Mouse (Mus musculus) inflammation-experienced regulatory T-cells, adult 6 months (primary cell): Measurements from ENCODE around the gene Acot3. TPM values are rescaled to one million over a fixed set of nuclear protein-coding genes. Genes with fewer than 3 reads are reported as not detected.
"Not testable (repeated sequence)": the region's sequence is repeated elsewhere in the genome, so short reads cannot be mapped to it uniquely, and the experiment has no call there.

Experiments
- ATAC-seq: one replicate; pipeline ENCODE4 v1.8.0; 2017
- polyA plus RNA-seq, 3 experiments: library from polyadenylated mRNA; unstranded; fragments of 100-300 nt; shearing (Covaris generic); gene quantifications; one replicate each; pipeline ENCODE4 v1.2.1; 2017

Gene Acot3
- polyA plus RNA-seq, 3 experiments from 2014 or later, result not detected

DNA sequence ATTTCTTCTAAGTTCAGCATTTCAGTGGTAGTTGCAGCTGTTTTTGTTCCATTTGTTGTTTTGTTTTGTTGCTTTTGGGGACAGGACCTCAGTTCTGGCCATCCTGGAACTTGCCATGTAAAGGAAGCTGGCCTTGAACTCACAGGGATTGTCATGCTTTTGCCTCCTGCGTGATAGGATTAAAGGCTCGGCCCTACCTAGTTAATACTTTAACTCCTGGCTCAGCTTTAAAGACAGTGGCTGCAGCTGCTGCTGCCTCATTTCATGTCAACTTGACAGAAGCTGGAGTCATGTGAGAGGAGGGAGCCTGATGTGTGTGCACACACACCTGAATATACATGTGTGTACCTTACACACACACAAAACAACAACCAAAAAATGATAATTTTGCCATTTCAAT lies 7.9 kb upstream of the Acot3 start:
- no peak for ATAC-seq

DNA sequence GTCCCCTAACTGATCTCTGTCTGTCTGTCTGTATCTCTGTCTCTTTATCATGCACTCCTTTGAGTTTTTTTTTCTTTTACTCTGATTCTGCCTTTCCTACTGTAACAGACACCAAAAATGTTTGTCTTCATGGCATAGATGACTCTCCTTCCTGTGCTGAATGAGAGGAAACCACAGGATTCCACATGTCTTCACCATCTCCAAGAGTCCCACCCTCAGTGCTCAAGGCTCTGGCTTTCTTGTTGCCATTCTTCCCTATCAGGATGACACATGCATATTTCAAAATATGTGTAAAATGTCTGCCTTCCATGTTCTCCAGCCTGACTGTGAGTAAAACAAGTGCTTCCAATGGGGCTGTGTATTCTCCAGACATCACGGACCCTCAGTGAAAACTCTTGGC lies 5.0 kb upstream of the Acot3 start:
- no peak for ATAC-seq

DNA sequence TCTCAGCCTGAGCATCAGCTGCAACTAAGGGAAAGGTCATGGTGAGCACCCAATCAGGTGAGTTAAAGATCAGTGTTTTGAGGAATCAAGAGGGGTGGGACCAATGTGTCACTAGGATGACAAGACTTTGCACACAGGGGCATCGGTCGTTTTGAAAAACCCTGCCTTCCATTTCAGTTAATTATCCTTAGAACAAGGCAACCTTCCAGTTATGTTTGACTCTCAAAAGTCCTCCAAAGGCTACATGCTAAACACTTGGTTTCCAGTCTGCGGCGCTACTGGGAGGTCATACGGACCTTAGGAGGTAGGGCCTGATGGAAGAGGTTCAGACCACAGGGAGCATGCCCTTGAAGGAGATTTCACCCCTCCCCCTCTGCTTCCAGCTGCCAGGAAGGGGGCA lies 1.2 kb upstream of the Acot3 start:
- not testable (repeated sequence) for ATAC-seq

DNA sequence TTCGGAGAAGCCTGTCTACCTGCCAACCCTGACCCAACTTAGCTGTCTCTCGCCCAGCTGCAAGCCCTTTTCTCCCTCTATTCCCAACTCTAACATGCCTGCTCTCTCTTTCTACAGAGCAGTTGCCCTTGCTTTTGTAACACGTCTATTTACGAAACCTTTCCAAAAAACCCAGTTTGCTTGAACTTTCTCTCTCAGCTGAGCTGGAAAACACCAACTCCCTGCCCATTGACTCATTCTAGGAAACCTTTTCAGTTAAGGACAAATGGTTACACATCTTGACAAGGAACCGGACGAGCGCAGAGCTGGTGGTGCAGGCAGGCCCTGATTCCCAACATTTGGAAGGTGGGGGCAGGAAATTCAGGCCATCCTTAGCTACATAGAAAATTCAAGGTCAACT lies 665 bp downstream of the Acot3 start:
- ATAC-seq, result no peak

- no peak for ATAC-seq
These were observed 1.2 kb downstream of the Acot3 start for GRCm38 (mm10) chr12:84053173-84053572.

- ATAC-seq, result no peak
These were observed 1.9 kb downstream of the Acot3 start for GRCm38 (mm10) chr12:84053679-84054391.

- ATAC-seq, result no peak
These were observed 9.0 kb downstream of the Acot3 start for GRCm38 (mm10) chr12:84060946-84061345.

- ATAC-seq, result no peak
These were observed 10.4 kb downstream of the Acot3 start for GRCm38 (mm10) chr12:84062336-84062735.

GRCm38 (mm10) chr12:84063228-84063627 lies 11.3 kb downstream of the Acot3 start:
- no peak for ATAC-seq

GRCm38 (mm10) chr12:84063833-84064232 lies 11.9 kb downstream of the Acot3 start:
- ATAC-seq, result no peak

- no peak for ATAC-seq
These were observed 12.7 kb downstream of the Acot3 start for GRCm38 (mm10) chr12:84064621-84065020.

- no peak for ATAC-seq
These were observed 15.8 kb downstream of the Acot3 start for GRCm38 (mm10) chr12:84067752-84068151.

DNA sequence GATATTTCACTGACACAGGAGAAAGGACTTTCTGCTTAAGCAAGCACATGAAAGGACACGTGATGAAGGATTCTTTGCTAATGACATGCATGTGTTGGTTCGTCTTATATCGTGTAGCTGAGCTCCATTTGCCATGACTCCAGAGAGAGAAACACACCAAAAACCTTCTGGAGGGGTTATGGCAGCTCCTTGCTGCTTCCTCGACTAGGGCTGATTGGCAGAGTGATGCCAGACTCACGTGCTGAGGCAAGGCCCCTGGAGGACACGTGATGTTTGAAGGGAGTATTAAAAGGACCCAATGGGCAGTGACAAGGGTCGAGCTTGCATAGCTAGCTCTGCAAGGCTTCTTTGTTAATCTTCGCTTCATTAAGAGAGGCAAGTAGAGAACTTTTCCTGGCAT lies 16.4 kb downstream of the Acot3 start:
- ATAC-seq, result no peak

- ATAC-seq, result no peak
These were observed 17.0 kb downstream of the Acot3 start, which contains the start of gene Acot5 for GRCm38 (mm10) chr12:84068986-84069385. Acot5 (plus strand) TSS chr12:84069325.

DNA sequence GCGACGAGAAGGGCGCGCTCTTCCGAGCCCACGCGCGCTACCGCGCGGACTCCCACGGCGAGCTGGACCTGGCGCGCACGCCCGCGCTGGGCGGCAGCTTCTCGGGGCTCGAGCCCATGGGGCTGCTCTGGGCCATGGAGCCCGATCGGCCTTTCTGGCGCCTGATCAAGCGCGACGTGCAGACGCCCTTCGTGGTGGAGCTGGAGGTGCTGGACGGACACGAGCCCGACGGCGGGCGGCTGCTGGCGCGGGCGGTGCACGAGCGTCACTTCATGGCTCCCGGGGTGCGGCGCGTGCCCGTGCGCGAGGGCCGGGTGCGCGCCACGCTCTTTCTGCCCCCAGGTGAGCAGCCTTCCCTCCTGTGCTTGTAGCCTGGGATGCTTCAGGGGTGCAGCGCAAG lies 17.6 kb downstream of the Acot3 start:
- ATAC-seq, result not testable (repeated sequence)

GRCm38 (mm10) chr12:84071696-84072095 lies 19.8 kb downstream of the Acot3 start:
- ATAC-seq, result no peak

- ATAC-seq, result no peak
These were observed 25.5 kb downstream of the Acot3 start for GRCm38 (mm10) chr12:84077371-84077990.

GRCm38 (mm10) chr12:84083842-84084241 lies 31.9 kb downstream of the Acot3 start:
- no peak for ATAC-seq

- no peak for ATAC-seq
These were observed 32.6 kb downstream of the Acot3 start for GRCm38 (mm10) chr12:84084581-84084980.

- not testable (repeated sequence) for ATAC-seq
These were observed 42.7 kb downstream of the Acot3 start for GRCm38 (mm10) chr12:84094666-84095065.

DNA sequence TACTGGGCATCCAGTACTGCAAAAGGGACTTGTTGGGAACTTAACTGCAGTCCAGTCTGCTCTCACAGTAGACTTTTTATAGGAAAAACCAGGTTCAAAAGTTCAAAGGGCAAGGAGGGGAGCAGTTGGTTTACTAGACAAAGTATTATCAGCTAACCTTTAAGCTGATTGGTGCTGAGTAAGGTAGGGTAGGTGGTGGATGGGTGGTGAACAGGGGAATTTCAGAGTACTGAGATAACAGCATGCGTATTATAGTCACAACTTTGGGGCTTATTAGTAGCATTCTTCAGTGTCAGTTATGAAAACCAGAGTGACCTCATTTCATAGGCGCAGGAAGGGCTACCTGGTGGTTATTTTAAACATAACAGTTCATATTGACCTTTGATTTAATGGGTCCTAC lies 47.7 kb downstream of the Acot3 start:
- no peak for ATAC-seq

DNA sequence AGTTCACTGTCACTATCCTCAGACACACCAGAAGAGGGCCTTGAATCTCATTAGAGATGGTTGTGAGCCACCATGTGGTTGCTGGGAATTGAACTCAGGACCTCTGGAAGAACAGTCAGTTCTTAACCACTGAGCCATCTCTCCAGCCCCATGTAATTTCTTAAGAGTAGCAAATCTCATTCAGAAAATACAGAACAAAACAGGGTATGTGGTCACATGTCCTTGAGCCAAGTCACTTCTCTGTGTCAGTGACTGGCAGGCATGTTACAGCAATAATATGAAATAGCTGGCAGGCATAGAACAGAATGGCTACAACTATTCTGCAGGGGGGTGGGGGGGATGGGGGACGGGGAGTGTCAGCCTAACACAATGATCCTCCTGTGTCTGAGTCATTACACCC lies 48.1 kb downstream of the Acot3 start:
- no peak for ATAC-seq

GRCm38 (mm10) chr12:84100604-84101492 lies 48.9 kb downstream of the Acot3 start, which contains the start of gene Acot6:
Acot6 (plus strand) TSS chr12:84100654.
- peak; percentile 86 for ATAC-seq
